Mouse (Mus musculus): ENCODE results near the gene Cnbd2. TPM values are rescaled to one million over a fixed set of nuclear protein-coding genes. Genes with fewer than 3 reads are reported as not detected.

Gene Cnbd2
- 6.1 and 6.3 TPM in 2 replicates for polyA plus RNA-seq (2015; fragmentation: Nextera tagmentation; extraction: Ambion mirVana)

DNA sequence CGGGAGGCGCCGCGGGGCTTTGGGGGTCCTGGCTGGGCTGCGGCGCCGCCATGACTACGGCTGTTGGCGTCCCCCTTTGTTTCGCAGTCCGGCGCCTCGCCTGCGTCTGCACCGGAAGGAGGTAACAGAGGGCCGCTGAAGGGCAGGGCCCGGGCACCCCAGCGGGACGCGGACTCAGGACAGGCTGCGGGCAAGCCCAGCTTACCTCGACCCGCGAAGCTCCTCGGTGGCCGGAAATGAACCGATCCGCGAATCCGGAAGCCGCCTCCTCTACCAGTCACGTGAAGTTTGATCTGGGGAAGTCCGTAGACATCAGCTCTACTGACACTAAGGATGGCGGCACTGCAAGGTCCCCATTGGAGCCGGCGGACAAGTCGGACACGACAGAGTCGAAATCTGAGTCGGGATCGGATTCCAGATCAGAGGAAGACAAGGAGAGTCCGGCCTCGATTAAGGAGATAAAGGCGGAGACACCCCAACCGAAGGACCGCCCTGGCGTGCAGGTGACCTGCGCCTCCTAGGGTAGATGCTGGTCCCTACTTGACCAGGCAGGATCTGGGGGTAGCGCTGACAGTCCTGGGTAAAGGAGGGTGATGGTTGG, at the start of gene Cnbd2, which contains the start of gene Scand1:
Gene Cnbd2, plus strand, starts transcription at position 3 of the 601 bp plus-strand sequence.
Gene Scand1, minus strand, starts transcription at position 408 of the 601 bp plus-strand sequence.
- Histone ChIP-seq H3K4me3 (ENCODE audit: low read depth, low read length) (peak within 1 kb of the TSS; percentile 95), H3K4me1 (replicated peaks; ENCODE audit: control insufficient read depth, insufficient read depth) (0 out of 2 replicates have a peak, but pooled peaks cover 3% of the 10 kb centered on the region), H3K9ac (ENCODE audit: low read length) (peak within 1 kb of the TSS; percentile 96), H3K27ac (replicated peaks) (peak within 1 kb of the TSS; percentile 99), H3K36me3 (ENCODE audit: control insufficient read depth, insufficient read depth, low read length) (no peaks in the 10 kb centered on the region), H3K27me3 (ENCODE audit: control insufficient read depth, insufficient read depth, low read length) (no peaks in the 10 kb centered on the region), H3K4me2 (replicated peaks; ENCODE audit: low read depth) (peak within 1 kb of the TSS; percentile 80), H3K9me3 (ENCODE audit: control insufficient read depth, low read length) (no peaks in the 10 kb centered on the region)
- peak; percentile 87 for DNase-seq (ENCODE audit: low spot score)
- TF ChIP-seq EP300 (optimal IDR thresholded peaks at IDR 0.05) (no peak), CTCF (IDR thresholded peaks at IDR 0.05; ENCODE audit: low read depth) (peak; percentile 62)
- ATAC-seq (ENCODE audit: low FRiP score, low TSS enrichment): peak; percentile 88
- WGBS: under 1% methylated on average over 41 of the region's 49 CpGs

GRCm38 (mm10) chr2:156263204-156263893, 48.8 kb upstream of the Cnbd2 start:
- no peak overlapping the region for H3K27ac ChIP-seq (replicated peaks)
- TF ChIP-seq EP300 (optimal IDR thresholded peaks at IDR 0.05) (no peak), CTCF (IDR thresholded peaks at IDR 0.05; ENCODE audit: low read depth) (no peak)
- 79% methylated on average over 4 of the region's 4 CpGs for WGBS
- H3K36me3 ChIP-seq (ENCODE audit: control insufficient read depth, insufficient read depth, low read length): peaks cover 2% of the 10 kb centered on the region; the same call in 1 of the 2 replicates
- H3K4me1 ChIP-seq (replicated peaks; ENCODE audit: control insufficient read depth, insufficient read depth): no peaks in the 10 kb centered on the region
- no peak overlapping the region for H3K9ac ChIP-seq (ENCODE audit: low read length)
- H3K9me3 ChIP-seq (ENCODE audit: control insufficient read depth, low read length): no peaks in the 10 kb centered on the region
- ATAC-seq (ENCODE audit: low FRiP score, low TSS enrichment) (no peak), DNase-seq (ENCODE audit: low spot score) (no peak)
- no peak overlapping the region for H3K4me2 ChIP-seq (replicated peaks; ENCODE audit: low read depth)
- H3K4me3 ChIP-seq (ENCODE audit: low read depth, low read length): no peak overlapping the region
- H3K27me3 ChIP-seq (ENCODE audit: control insufficient read depth, insufficient read depth, low read length): no peaks in the 10 kb centered on the region

DNA sequence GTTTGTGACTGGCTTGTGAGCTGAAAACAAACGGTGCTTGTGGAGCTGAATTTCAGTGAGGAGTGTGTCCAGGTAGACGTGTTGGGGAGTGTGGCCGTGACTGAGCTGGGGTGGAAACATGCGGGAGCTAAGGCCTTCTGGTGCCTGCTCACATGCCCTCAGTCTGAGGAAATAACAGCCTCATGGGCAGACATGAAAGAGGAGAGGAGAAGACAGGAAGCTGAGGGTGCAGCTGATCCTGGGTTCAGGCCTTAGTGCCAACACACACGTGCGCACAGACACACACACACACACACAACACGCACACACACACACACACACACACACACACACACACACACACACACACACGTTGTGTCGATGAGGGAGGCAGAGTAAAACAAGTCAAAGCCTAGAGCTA, 44.5 kb upstream of the Cnbd2 start:
- ATAC-seq (ENCODE audit: low FRiP score, low TSS enrichment) (no peak), DNase-seq (ENCODE audit: low spot score) (no peak)
- Histone ChIP-seq H3K4me3 (ENCODE audit: low read depth, low read length) (no peak overlapping the region), H3K27me3 (ENCODE audit: control insufficient read depth, insufficient read depth, low read length) (no peaks in the 10 kb centered on the region), H3K4me2 (replicated peaks; ENCODE audit: low read depth) (no peak overlapping the region), H3K9me3 (ENCODE audit: control insufficient read depth, low read length) (no peaks in the 10 kb centered on the region), H3K36me3 (ENCODE audit: control insufficient read depth, insufficient read depth, low read length) (no peaks in the 10 kb centered on the region; the same call in 1 of the 2 replicates), H3K27ac (replicated peaks) (no peak overlapping the region), H3K4me1 (replicated peaks; ENCODE audit: control insufficient read depth, insufficient read depth) (no peaks in the 10 kb centered on the region), H3K9ac (ENCODE audit: low read length) (no peak overlapping the region)
- WGBS: 96% methylated on average over 9 of the region's 9 CpGs
- TF ChIP-seq CTCF (IDR thresholded peaks at IDR 0.05; ENCODE audit: low read depth) (no peak), EP300 (optimal IDR thresholded peaks at IDR 0.05) (no peak)

- Histone ChIP-seq H3K9ac (ENCODE audit: low read length) (no peak overlapping the region), H3K4me2 (replicated peaks; ENCODE audit: low read depth) (no peak overlapping the region), H3K27me3 (ENCODE audit: control insufficient read depth, insufficient read depth, low read length) (no peaks in the 10 kb centered on the region), H3K9me3 (ENCODE audit: control insufficient read depth, low read length) (no peaks in the 10 kb centered on the region), H3K27ac (replicated peaks) (no peak overlapping the region), H3K4me1 (replicated peaks; ENCODE audit: control insufficient read depth, insufficient read depth) (no peaks in the 10 kb centered on the region), H3K4me3 (ENCODE audit: low read depth, low read length) (no peak overlapping the region), H3K36me3 (ENCODE audit: control insufficient read depth, insufficient read depth, low read length) (peaks cover 3% of the 10 kb centered on the region; the same call in 1 of the 2 replicates)
- ATAC-seq (ENCODE audit: low FRiP score, low TSS enrichment) (no peak), DNase-seq (ENCODE audit: low spot score) (no peak)
- TF ChIP-seq CTCF (IDR thresholded peaks at IDR 0.05; ENCODE audit: low read depth) (no peak), EP300 (optimal IDR thresholded peaks at IDR 0.05) (no peak)
- 81% methylated on average over 6 of the region's 6 CpGs for WGBS
Observed at GRCm38 (mm10) chr2:156272553-156272952, 39.5 kb upstream of the Cnbd2 start.

- Histone ChIP-seq H3K27ac (replicated peaks) (peak overlapping the region; percentile 49; the same call in 1 of the 2 replicates), H3K36me3 (ENCODE audit: control insufficient read depth, insufficient read depth, low read length) (peaks cover 7% of the 10 kb centered on the region), H3K4me2 (replicated peaks; ENCODE audit: low read depth) (no peak overlapping the region), H3K9ac (ENCODE audit: low read length) (no peak overlapping the region), H3K9me3 (ENCODE audit: control insufficient read depth, low read length) (no peaks in the 10 kb centered on the region), H3K27me3 (ENCODE audit: control insufficient read depth, insufficient read depth, low read length) (no peaks in the 10 kb centered on the region), H3K4me1 (replicated peaks; ENCODE audit: control insufficient read depth, insufficient read depth) (0 out of 2 replicates have a peak, but pooled peaks cover 3% of the 10 kb centered on the region), H3K4me3 (ENCODE audit: low read depth, low read length) (no peak overlapping the region)
- WGBS: 39% methylated on average over 4 of the region's 4 CpGs
- TF ChIP-seq EP300 (optimal IDR thresholded peaks at IDR 0.05): no peak
- peak; percentile 96 for TF ChIP-seq CTCF (IDR thresholded peaks at IDR 0.05; ENCODE audit: low read depth)
- ATAC-seq (ENCODE audit: low FRiP score, low TSS enrichment): peak; percentile 88
- peak; percentile 86 for DNase-seq (ENCODE audit: low spot score)
Observed at GRCm38 (mm10) chr2:156278226-156279017, 33.7 kb upstream of the Cnbd2 start.
